Mouse (Mus musculus) liver, embryonic 14.5 days (tissue): Measurements from ENCODE around the gene Ncf1. TPM values are rescaled to one million over a fixed set of nuclear protein-coding genes. Genes with fewer than 3 reads are reported as not detected.

Source experiments
- ATAC-seq: fragments of 200-750 bp; cut with Nextera tagmentation; 2 replicates; pipeline ENCODE4 v1.8.0; 2017; ENCODE audit warnings: moderate number of reproducible peaks, mild to moderate bottlenecking, moderate library complexity; ENCODE audit not compliant: insufficient read depth
- DNase-seq, 3 experiments: peaks; one replicate each; pipeline ENCODE4 v3.0.0-alpha.2; 2012 to 2013; ENCODE audit warnings: low read depth in 3 of 3, low spot score in 3 of 3
- H3K27ac ChIP-seq: fragments of 300-500 bp; sonication (generic); 2 replicates; pipeline ENCODE4 v1.5.1; 2014; ENCODE audit warnings: moderate library complexity, mild to moderate bottlenecking, control low read depth, inconsistent platforms
- H3K27me3 ChIP-seq: fragments of 300-500 bp; sonication (generic); 2 replicates; pipeline ENCODE4 v1.6.1; 2014; ENCODE audit warnings: mild to moderate bottlenecking, low read length, moderate library complexity; ENCODE audit not compliant: control insufficient read depth, insufficient read depth
- H3K36me3 ChIP-seq: fragments of 300-500 bp; sonication (generic); replicated peaks from 2 replicates; pipeline ENCODE4 v1.6.1; 2014; ENCODE audit warnings: low read depth; ENCODE audit not compliant: control insufficient read depth, insufficient read depth
- H3K4me1 ChIP-seq, 2 experiments: fragments of 200-500 bp in 1 of 2; fragments of 300-500 bp in 1 of 2; sonication (generic) in 1 of 2; replicated peaks; 2 replicates each; pipeline ENCODE4 v1.6.1; 2012 to 2014; ENCODE audit warnings: antibody characterized with exemption in 1 of 2, inconsistent platforms in 1 of 2, low read length in 1 of 2; ENCODE audit not compliant: control insufficient read depth in 2 of 2, insufficient read depth in 2 of 2
- H3K4me2 ChIP-seq: fragments of 300-500 bp; sonication (generic); 2 replicates; pipeline ENCODE4 v1.6.1; 2014; ENCODE audit warnings: low read depth, mild to moderate bottlenecking, control low read depth, moderate library complexity
- H3K4me3 ChIP-seq, 2 experiments: fragments of 200-500 bp in 1 of 2; fragments of 300-500 bp in 1 of 2; sonication (generic) in 1 of 2; 2 replicates each; pipeline ENCODE4 v1.5.1; 2012 to 2014; ENCODE audit warnings: low read depth in 2 of 2, low read length in 2 of 2, mild to moderate bottlenecking in 2 of 2, control low read depth in 1 of 2, inconsistent platforms in 1 of 2, moderate library complexity in 1 of 2; ENCODE audit not compliant: insufficient read depth in 1 of 2
- H3K9ac ChIP-seq: fragments of 300-500 bp; sonication (generic); replicated peaks from 2 replicates; pipeline ENCODE4 v1.6.1; 2014; ENCODE audit warnings: mild to moderate bottlenecking, control low read depth, moderate library complexity
- H3K9me3 ChIP-seq: fragments of 300-500 bp; sonication (generic); 2 replicates; pipeline ENCODE4 v1.6.1; 2016; ENCODE audit warnings: low read length, mixed read lengths; ENCODE audit not compliant: control insufficient read depth
- CTCF ChIP-seq: IDR thresholded peaks from 2 replicates; pipeline ENCODE4 v1.5.1; 2016; ENCODE audit warnings: antibody characterized with exemption, low read depth, control low read depth
- EP300 ChIP-seq: IDR thresholded peaks from 2 replicates; pipeline ENCODE4 v1.6.1; 2016; ENCODE audit warnings: antibody characterized with exemption, low read depth
- WGBS: fragments of 180-500 bp; shearing (Covaris S2); extraction: QIAGEN DNeasy Blood & Tissue Kit; methylation state at CpG from one replicate; pipeline ENCODE4 v1.1.7; 2014; ENCODE audit not compliant: insufficient replicate concordance; 5-methylcytosine and 5-hydroxymethylcytosine counted together
- polyA plus RNA-seq, 2 experiments: library from polyadenylated mRNA; depleted of rRNA in 1 of 2; stranded (reverse) in 1 of 2; unstranded in 1 of 2; fragments of >200 nt; fragmentation: Nextera tagmentation in 1 of 2; extraction: Ambion mirVana in 1 of 2; gene quantifications; 2 replicates each; pipeline versions ENCODE4 v1.2.1 to v1.2.3; 2012 to 2014

The Ncf1 gene
- polyA plus RNA-seq, 2 experiments, result 9.8 to 11.1 TPM

DNA sequence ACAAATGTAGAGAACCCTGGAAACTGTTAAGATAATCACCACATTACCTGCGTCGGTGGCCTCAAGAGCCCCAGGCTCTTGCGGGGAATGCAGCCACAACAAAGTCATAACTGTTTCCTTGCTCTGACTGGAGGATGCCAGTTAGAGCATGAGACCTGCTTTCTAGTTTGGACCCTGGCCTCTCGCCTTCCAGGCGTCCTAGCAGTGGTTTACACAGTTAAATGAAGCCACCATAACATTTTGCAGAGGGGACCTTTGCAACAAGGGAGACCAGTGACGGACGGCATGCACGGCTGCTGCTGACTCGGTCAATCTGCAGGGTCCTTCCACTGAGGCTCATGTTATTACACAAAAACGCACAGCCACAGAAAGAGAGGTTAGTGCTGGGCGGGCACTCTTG lies 43.3 kb upstream of the Ncf1 start:
- TF ChIP-seq CTCF, result no peak
- TF ChIP-seq EP300, result no peak
- no peaks in the 10 kb centered on the region for H3K4me1 ChIP-seq
- DNase-seq (no peak), ATAC-seq (no peak)
- H3K27ac ChIP-seq, result no peak overlapping the region
- H3K4me3 ChIP-seq, result no peak overlapping the region
- 77% methylated on average over 11 of the region's 11 CpGs for WGBS
- H3K27me3 ChIP-seq, result no peaks in the 10 kb centered on the region
- peaks cover 33% of the 10 kb centered on the region for H3K36me3 ChIP-seq
- H3K4me2 ChIP-seq, result no peak overlapping the region
- no peaks in the 10 kb centered on the region for H3K9me3 ChIP-seq
- no peak overlapping the region for H3K9ac ChIP-seq

DNA sequence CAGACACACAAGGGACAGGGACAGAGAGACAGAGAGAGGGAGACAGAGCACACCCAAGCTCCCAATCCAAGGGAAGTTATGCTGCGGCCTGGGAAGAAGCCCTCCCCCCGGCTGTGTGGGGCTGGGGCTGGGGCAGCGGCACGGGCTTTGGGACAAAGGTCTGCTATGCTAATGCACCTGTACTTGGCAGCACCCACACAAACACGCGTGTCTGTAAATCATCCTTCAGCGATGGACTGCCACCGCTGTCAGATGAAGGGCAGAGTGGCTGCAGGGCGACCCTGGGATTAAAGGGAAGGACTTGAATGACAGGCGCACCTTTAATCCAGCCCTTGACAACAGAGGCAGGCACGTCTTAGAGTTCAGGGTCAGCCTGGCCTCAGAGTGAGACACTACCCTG lies 42.0 kb upstream of the Ncf1 start:
- Histone ChIP-seq H3K27me3 (no peaks in the 10 kb centered on the region), H3K4me3 (no peak overlapping the region), H3K9me3 (no peaks in the 10 kb centered on the region), H3K4me1 (no peaks in the 10 kb centered on the region), H3K9ac (no peak overlapping the region), H3K27ac (no peak overlapping the region), H3K4me2 (no peak overlapping the region), H3K36me3 (peaks cover 44% of the 10 kb centered on the region)
- 82% methylated on average over 11 of the region's 11 CpGs for WGBS
- ATAC-seq, result no peak
- no peak for TF ChIP-seq CTCF
- TF ChIP-seq EP300, result no peak
- DNase-seq, result no peak

DNA sequence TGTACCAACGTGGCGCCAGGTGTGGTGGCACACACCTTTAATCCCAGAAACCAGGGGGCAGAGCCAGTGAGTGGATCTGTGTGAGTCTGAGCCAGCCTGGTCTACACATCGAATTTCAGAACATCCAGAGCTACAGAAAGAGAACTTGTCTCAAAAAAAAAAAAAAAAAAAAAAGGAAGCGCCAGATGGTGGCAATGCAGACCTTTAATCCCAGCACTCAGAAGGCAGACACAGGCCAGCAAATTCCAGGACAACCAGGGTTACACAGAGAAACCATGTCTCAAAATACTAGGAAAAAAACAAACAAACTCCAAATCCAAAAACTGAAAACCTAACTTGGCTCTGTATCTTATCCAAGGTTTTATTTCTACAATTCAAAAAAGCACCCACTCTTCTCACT lies 41.1 kb upstream of the Ncf1 start:
- H3K36me3 ChIP-seq, result peaks cover 48% of the 10 kb centered on the region
- ATAC-seq (no peak), DNase-seq (no peak)
- no peak overlapping the region for H3K9ac ChIP-seq
- H3K27me3 ChIP-seq, result no peaks in the 10 kb centered on the region
- H3K4me2 ChIP-seq, result no peak overlapping the region
- no peak overlapping the region for H3K4me3 ChIP-seq
- TF ChIP-seq CTCF (no peak), EP300 (no peak)
- WGBS, result 76% methylated on average over 4 of the region's 4 CpGs
- H3K9me3 ChIP-seq, result no peaks in the 10 kb centered on the region
- no peak overlapping the region for H3K27ac ChIP-seq
- no peaks in the 10 kb centered on the region for H3K4me1 ChIP-seq

DNA sequence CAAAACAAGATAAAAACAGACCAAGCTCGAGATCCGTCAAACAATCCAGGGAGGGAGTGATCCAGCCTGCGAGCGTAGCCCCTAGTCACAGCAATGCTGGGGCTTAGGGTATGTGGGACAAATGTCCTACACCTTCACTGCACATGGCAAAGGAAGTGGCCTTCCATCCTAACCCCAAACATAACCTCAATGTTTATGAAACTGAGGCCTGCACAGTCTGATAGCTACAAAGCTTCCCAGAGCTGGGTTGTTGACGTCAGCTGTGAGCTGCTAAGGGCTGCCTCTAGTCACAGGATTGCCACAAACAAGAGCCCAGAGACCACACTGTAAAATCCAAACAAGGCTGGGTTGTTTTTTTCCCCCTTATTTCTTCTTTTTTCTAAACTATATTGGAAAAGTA lies 40.3 kb upstream of the Ncf1 start:
- 70% methylated on average over 5 of the region's 5 CpGs for WGBS
- TF ChIP-seq EP300 (no peak), CTCF (no peak)
- Histone ChIP-seq H3K36me3 (peaks cover 47% of the 10 kb centered on the region), H3K4me2 (no peak overlapping the region), H3K9ac (no peak overlapping the region), H3K9me3 (no peaks in the 10 kb centered on the region), H3K4me1 (no peaks in the 10 kb centered on the region), H3K27me3 (no peaks in the 10 kb centered on the region), H3K27ac (no peak overlapping the region), H3K4me3 (no peak overlapping the region)
- DNase-seq (no peak), ATAC-seq (no peak)

DNA sequence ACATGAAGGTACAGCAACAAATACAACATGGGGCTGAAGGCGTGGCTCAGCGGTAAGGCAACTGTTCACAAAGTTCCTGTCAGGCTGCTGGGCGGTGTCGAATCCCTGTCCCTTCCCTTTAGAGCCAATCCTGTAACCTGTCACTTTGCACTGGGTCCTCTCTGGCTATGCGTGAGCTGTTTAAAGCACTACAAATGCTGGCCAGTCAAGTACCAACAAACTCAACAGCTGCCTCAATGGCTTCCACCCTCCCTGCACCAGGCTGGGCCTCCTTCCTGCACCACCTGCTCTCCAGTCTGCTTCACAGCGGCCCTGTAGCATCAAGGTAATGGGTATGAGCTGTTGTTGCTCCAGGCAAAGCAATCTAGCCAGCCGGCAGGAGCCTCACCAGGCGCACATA lies 39.3 kb upstream of the Ncf1 start:
- no peak overlapping the region for H3K4me2 ChIP-seq
- no peak overlapping the region for H3K9ac ChIP-seq
- peaks cover 45% of the 10 kb centered on the region for H3K36me3 ChIP-seq
- ATAC-seq (no peak), DNase-seq (no peak)
- H3K27me3 ChIP-seq, result no peaks in the 10 kb centered on the region
- no peaks in the 10 kb centered on the region for H3K9me3 ChIP-seq
- H3K4me3 ChIP-seq, result no peak overlapping the region
- no peak for TF ChIP-seq EP300
- TF ChIP-seq CTCF, result no peak
- no peaks in the 10 kb centered on the region for H3K4me1 ChIP-seq
- 85% methylated on average over 8 of the region's 8 CpGs for WGBS
- no peak overlapping the region for H3K27ac ChIP-seq

DNA sequence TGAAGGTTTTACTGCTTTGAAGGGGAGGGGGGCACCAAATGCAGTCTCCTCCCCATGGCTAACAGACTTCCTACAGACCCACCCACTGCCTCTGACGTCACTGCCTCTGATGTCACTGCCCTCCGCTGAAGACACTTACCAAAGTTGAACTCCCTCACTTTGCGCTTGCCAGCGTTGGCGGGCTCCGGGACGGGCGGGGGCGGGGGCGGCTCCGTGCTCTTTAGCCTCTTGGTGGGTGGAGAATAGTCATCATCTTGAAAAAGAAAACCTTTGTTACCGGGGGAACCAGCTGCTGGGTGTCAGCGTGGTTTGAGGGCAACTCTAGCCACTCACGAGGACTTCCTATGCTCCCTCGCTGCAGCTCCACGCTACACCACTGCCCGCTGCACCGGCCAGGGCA lies 37.0 kb upstream of the Ncf1 start:
- Histone ChIP-seq H3K27ac (no peak overlapping the region), H3K9ac (no peak overlapping the region), H3K27me3 (no peaks in the 10 kb centered on the region), H3K4me3 (no peak overlapping the region), H3K4me2 (no peak overlapping the region), H3K4me1 (no peaks in the 10 kb centered on the region), H3K9me3 (no peaks in the 10 kb centered on the region), H3K36me3 (peaks cover 48% of the 10 kb centered on the region)
- no peak for TF ChIP-seq CTCF
- no peak for TF ChIP-seq EP300
- ATAC-seq (no peak), DNase-seq (no peak)
- WGBS, result 82% methylated on average over 18 of the region's 18 CpGs
